Mouse (Mus musculus) hindbrain, embryonic 10.5 days (tissue): ENCODE data around the gene Dlx4. TPM values are rescaled to one million over a fixed set of nuclear protein-coding genes. Genes with fewer than 3 reads are reported as not detected.
A peak's percentile ranks its signal among the peaks of the same experiment; 100 is the strongest.

ENCODE experiments used
- DNase-seq: peaks from one replicate; pipeline ENCODE4 v3.0.0-alpha.2; 2017; ENCODE audit warnings: low spot score
- H3K27ac ChIP-seq: fragments of 300-500 bp; sonication (generic); 2 replicates; pipeline ENCODE4 v1.5.1; 2016; ENCODE audit warnings: mild to moderate bottlenecking, moderate library complexity
- H3K27me3 ChIP-seq: fragments of 300-500 bp; sonication (generic); 2 replicates; pipeline ENCODE4 v1.6.1; 2016; ENCODE audit warnings: mild to moderate bottlenecking; ENCODE audit not compliant: poor library complexity, insufficient read depth, severe bottlenecking
- H3K36me3 ChIP-seq: fragments of 300-500 bp; sonication (generic); 2 replicates; pipeline ENCODE4 v1.6.1; 2016; ENCODE audit warnings: mild to moderate bottlenecking, moderate library complexity
- H3K4me1 ChIP-seq: fragments of 300-500 bp; sonication (generic); replicated peaks from 2 replicates; pipeline ENCODE4 v1.6.1; 2016; ENCODE audit warnings: mild to moderate bottlenecking
- H3K4me3 ChIP-seq: fragments of 300-500 bp; sonication (generic); 2 replicates; pipeline ENCODE4 v1.5.1; 2016; ENCODE audit warnings: mild to moderate bottlenecking, moderate library complexity
- H3K9me3 ChIP-seq: fragments of 300-500 bp; sonication (generic); 2 replicates; pipeline ENCODE4 v1.6.1; 2016; ENCODE audit warnings: mild to moderate bottlenecking, moderate library complexity
- WGBS: fragments of 180-500 bp; shearing (Covaris S2); methylation state at CpG from one replicate; pipeline ENCODE4 v1.1.7; 2016; 5-methylcytosine and 5-hydroxymethylcytosine counted together
- polyA plus RNA-seq: library from polyadenylated mRNA; unstranded; fragments of >200 nt; fragmentation: Nextera tagmentation; extraction: Ambion mirVana; gene quantifications from 2 replicates; pipeline ENCODE4 v1.2.1, GENCODE M21; 2016

The Dlx4 gene
- polyA plus RNA-seq, 1 experiment from 2014 or later: 0.25 TPM

DNA sequence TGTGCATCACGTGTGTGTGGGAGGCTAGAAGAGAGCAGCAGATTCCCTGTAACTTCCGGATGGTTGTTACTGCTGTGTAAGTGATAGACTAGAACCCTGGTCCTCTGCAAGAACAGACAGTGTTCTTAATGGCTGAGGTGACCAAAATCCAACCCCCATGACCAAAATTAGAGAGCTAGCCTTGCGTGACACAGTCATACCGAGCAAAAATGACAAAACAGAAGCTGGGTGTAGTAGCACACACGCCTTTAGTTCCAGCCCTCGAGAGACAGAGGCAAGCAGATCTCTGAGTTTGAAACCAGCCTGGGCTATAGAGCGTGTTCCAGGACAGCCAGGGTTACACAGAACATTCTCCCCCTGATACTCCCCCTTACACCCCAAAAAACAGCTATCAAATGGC, 36.0 kb downstream of the Dlx4 start:
- no peak for DNase-seq
- peaks cover 24% of the 10 kb centered on the region for H3K4me1 ChIP-seq
- H3K27me3 ChIP-seq: peaks cover 16% of the 10 kb centered on the region
- WGBS: 87% methylated on average over 7 of the region's 7 CpGs
- no peak overlapping the region for H3K4me3 ChIP-seq
- no peaks in the 10 kb centered on the region for H3K9me3 ChIP-seq
- H3K27ac ChIP-seq: no peak overlapping the region
- H3K36me3 ChIP-seq: no peaks in the 10 kb centered on the region

DNA sequence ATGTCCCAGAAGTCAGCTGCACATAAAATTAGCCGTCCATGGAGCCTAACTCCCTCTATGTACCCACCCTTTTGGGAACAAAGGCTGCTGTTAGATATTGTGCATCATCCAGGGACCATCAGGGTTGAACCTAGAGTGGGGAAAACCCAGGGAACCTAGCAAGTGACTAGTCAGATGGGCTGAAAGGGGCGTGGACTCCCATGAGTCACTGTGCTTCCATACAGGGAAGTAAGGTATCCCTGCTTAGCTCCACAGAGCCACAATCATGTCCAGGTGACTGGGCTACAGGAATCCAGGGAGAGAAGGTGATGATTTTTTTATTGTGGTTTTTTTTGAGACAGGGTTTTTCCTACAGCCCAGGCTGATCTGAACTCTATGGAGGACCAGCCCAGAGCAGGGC, 37.1 kb downstream of the Dlx4 start:
- peaks cover 33% of the 10 kb centered on the region for H3K4me1 ChIP-seq
- H3K36me3 ChIP-seq: no peaks in the 10 kb centered on the region
- peaks cover 20% of the 10 kb centered on the region for H3K27me3 ChIP-seq
- 87% methylated on average over 2 of the region's 2 CpGs for WGBS
- no peak overlapping the region for H3K27ac ChIP-seq
- no peaks in the 10 kb centered on the region for H3K9me3 ChIP-seq
- H3K4me3 ChIP-seq: no peak overlapping the region
- no peak for DNase-seq

DNA sequence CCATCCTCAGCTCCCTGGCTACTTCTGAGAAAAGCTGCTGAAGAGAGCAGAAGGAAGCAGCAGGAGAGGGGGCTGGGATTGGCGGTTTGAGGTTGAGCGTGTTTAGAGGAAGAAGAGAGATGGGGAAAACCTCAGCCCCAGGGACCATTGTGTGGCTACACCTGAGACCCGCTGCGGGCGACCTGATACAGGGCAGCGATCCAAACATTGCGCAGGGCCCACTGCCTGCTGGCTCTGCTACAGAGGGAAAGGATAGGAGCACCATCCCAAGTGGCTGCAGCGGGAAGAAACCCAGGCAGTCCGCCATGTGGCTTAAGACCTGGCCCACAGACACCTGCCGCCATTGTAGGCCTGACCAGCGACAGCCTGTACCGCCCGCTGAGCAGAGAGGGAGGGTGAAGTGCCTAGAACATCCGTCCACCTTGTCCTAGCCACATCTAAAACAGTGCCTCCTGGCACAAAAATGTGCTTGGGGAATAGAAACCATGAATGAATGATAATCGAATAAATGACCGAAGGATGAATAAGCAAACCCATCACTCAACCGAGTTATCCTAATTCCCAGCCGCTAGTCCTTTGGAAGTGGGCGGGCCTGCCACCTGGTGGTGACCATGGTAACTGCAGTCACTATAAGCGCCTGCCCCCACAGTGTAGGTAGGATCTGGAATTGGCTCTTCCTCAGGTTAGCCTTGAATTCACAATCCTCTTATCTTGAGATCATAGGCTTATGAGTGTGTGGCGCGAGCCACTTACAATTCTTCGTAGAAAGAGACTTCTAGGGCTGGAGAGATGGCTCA, 39.4 kb downstream of the Dlx4 start:
- Histone ChIP-seq H3K27ac (no peak overlapping the region), H3K36me3 (no peaks in the 10 kb centered on the region), H3K4me3 (no peak overlapping the region), H3K4me1 (peaks cover 30% of the 10 kb centered on the region), H3K9me3 (no peaks in the 10 kb centered on the region), H3K27me3 (peaks cover 20% of the 10 kb centered on the region)
- 37% methylated on average over 23 of the region's 23 CpGs for WGBS
- DNase-seq: peak; percentile 82

DNA sequence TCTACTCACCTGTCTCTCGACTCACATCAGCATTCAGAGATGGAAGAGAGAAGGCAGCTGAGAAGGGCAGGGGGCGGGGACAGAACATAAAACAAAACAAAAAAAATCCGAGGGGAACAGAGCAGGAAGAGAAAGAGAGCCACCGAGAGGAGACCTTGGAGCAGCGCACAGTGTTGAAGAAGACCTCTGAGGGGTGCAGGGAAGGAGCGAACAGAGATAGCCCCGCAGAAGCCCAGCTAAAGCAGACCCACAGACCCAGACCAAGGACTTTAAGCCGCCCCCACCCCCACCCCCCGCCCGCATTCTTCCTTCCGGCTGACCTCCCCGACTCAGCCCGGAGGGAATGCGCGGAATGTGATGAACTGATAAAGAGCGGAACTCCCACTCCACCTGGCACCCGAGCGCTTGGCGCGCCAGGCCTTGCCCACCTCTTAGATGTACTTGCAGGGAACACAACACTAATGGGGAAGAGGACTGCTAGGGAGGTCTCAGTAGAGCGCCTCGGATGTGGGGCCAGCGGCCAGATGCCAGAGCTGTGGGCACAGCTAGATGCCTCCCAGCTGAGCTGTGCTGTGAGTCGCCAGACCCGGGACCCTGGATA, 40.7 kb downstream of the Dlx4 start:
- peak overlapping the region; percentile 17; the same call in 1 of the 2 replicates for H3K27ac ChIP-seq
- H3K36me3 ChIP-seq: no peaks in the 10 kb centered on the region
- H3K27me3 ChIP-seq: peaks cover 20% of the 10 kb centered on the region
- DNase-seq: peak; percentile 56
- 6% methylated on average over 25 of the region's 25 CpGs for WGBS
- H3K9me3 ChIP-seq: no peaks in the 10 kb centered on the region
- peaks cover 43% of the 10 kb centered on the region for H3K4me1 ChIP-seq
- peak overlapping the region; percentile 43 for H3K4me3 ChIP-seq

DNA sequence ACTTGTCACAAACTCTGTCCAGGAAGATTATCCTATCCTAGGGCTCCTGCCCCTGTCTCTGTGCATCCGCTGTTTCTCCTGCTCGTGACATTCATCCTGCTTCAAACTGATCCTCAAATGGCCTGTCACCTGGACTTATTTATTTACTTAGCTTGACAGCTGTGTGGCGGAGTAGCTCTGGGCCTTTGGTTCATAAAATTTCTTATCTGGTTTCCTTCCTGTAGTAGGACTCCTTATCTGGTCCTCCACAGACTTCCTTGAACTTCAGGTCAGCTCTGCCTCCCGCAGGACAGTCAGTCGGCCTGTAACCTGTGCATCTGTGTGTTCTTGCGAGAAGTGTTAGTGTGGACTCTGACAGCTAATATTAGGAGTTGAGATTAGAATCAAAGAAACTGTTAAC, 41.8 kb downstream of the Dlx4 start:
- peaks cover 23% of the 10 kb centered on the region for H3K27me3 ChIP-seq
- no peak overlapping the region for H3K4me3 ChIP-seq
- peaks cover 50% of the 10 kb centered on the region for H3K4me1 ChIP-seq
- no peak overlapping the region for H3K27ac ChIP-seq
- H3K36me3 ChIP-seq: no peaks in the 10 kb centered on the region
- H3K9me3 ChIP-seq: no peaks in the 10 kb centered on the region
- WGBS: 73% methylated on average over 6 of the region's 6 CpGs
- no peak for DNase-seq

DNA sequence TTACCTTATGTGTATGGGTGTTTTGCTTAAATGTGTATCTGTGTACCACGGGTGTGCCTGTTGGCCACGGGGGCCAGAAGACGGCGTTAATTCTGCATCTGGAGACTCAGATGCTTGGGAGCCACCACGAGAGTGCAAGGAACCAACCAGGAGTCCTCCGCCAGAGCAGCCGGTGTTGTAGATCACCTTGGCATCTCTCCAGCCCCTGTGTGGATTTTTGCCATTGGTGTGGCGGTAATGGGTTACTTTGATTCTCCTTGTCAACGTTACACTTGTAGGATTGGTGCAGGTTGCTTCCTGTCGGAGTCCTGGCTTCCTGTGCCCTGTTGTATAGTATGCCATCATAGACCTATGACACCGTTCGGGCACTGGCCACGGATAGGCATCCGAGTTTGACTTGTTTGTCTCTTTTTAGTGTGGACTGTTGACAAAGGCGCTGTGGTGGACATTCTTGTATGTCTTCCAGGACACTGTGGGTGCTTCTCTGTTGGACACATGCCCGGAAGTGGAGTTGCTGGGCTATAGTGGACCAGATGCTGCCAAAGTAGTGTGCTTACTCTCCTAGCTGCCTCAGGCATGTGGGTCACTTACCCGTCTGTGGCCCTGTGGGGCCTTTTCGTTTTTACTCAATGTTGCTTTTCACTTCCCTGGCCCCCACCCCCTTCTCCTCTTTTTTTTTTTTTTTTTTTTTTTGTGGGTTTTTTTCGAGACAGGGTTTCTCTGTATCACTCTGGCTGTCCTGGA, 43.7 kb downstream of the Dlx4 start:
- 95% methylated on average over 19 of the region's 19 CpGs for WGBS
- no peak overlapping the region for H3K4me3 ChIP-seq
- DNase-seq: no peak
- H3K9me3 ChIP-seq: no peaks in the 10 kb centered on the region
- no peaks in the 10 kb centered on the region for H3K36me3 ChIP-seq
- H3K27ac ChIP-seq: no peak overlapping the region
- H3K27me3 ChIP-seq: peaks cover 23% of the 10 kb centered on the region
- H3K4me1 ChIP-seq: peaks cover 62% of the 10 kb centered on the region

DNA sequence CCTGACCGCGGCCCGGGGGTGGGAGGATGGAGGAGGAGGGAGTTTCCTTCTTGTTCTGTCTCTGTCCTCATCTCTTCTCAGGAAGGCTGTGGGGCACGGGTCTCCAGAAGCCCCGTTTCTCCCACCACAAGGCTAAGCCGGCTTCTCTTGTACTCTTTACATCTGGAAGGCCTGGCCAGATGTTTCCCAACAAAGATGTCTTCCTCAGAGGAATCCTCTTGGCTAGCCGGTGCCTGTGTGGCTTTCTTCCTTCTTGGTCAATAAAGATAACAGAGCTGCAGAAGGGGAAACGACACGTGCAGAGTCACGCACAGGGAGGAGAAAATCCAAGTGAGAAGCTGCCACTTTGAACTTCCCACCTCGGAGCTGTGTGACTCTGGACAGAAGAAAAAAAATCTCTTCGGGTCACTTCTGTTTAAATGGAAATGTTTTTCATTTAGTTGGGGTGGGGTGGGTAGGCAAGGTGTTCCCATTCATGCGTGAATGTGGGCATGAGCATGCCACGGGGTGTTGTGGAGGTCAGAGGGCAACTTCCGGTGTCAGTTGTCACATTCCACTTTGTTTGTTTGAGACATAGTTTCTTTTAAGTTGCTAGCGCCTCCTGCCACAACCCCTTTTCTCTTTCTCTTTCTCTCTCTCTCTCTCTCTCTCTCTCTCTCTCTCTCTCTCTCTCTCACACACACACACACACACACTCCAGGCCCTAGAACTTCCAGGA, 44.8 kb downstream of the Dlx4 start:
- WGBS: 19% methylated on average over 16 of the region's 16 CpGs
- Histone ChIP-seq H3K27ac (peak overlapping the region; percentile 57), H3K27me3 (peaks cover 19% of the 10 kb centered on the region), H3K4me3 (no peak overlapping the region), H3K4me1 (peaks cover 67% of the 10 kb centered on the region), H3K9me3 (no peaks in the 10 kb centered on the region), H3K36me3 (no peaks in the 10 kb centered on the region)
- no peak for DNase-seq

DNA sequence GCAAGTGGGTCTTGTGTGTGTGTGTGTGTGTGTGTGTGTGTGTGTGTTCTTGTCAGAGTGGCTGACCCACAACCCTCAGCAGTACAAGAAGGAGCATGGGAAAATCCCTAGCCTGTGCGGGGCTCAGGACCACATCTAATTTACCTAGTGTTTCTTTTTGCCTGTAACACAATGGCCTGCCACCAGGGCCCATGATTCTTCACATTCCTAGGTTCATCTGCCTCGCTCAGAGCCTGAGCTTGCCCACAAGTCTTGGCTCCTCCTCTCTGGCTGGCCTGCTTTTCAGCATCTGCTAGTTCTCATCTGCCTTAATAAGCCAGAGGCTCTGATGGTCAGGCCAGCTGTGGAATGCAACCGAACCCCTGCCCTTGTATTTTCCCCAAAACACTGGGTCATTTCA, 45.7 kb downstream of the Dlx4 start:
- DNase-seq: no peak
- 18% methylated on average over 3 of the region's 3 CpGs for WGBS
- Histone ChIP-seq H3K27me3 (peaks cover 11% of the 10 kb centered on the region; the same call in 1 of the 2 replicates), H3K27ac (peak overlapping the region; percentile 57; the same call in 1 of the 2 replicates), H3K4me1 (peaks cover 58% of the 10 kb centered on the region), H3K4me3 (no peak overlapping the region), H3K36me3 (no peaks in the 10 kb centered on the region), H3K9me3 (no peaks in the 10 kb centered on the region)

DNA sequence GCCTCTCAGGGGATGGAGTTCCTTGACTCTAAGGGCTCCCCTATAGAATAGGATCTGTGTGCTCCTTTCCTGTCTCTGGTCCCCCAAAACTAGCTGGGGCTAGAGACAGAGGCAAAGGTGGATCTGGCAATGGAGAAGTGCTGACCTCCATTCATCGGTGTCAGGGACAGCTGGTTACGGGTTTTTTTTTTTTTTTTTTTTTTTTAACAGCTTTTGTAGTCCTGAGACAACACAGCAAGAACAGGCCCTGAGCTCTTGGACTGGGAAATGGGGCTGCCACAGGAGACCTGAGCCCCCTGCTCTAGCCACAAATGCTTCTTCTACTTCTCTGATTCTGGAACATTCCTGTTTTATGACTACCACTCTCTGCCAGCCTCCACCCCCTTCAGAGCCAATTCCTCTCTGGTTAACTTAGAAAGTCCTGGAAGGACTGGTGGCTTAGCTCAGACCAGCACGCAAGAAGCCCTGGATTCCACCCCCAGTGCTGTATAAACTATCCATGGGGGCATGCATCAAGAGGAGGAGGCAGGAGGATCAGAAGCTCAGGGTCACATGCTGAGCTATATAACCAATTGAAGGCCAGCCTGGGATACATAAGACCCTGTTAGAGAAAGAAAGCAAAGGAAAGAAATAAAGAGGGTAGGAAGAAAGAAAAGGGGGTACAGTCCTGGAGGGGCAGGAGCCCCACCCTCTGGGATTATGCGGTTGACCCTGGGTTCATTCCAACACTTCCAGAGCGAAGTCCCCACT, 47.5 kb downstream of the Dlx4 start:
- peaks cover 3% of the 10 kb centered on the region; the same call in 1 of the 2 replicates for H3K27me3 ChIP-seq
- no peak overlapping the region for H3K4me3 ChIP-seq
- 81% methylated on average over 5 of the region's 5 CpGs for WGBS
- no peaks in the 10 kb centered on the region for H3K36me3 ChIP-seq
- DNase-seq: no peak
- peaks cover 46% of the 10 kb centered on the region for H3K4me1 ChIP-seq
- H3K9me3 ChIP-seq: 0 out of 2 replicates have a peak, but pooled peaks cover 3% of the 10 kb centered on the region
- H3K27ac ChIP-seq: no peak overlapping the region

DNA sequence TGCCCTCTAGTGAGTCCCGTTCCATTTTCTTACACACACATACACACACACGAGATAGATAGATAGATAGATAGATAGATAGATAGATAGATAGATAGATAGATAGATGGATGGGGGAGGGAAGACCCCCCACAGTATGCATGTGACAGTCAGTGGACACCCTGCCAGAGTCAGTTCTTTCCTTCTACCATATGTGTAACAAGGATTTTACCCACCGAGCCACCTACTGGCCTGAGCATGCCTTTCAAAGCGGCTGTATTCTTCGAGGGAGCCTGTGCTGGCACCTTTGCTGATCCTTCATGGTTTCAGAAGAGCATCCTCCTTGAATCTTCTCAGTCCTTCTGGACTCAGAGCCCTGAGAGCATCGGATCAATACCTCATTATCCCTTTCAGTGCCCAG, 48.2 kb downstream of the Dlx4 start:
- no peaks in the 10 kb centered on the region for H3K36me3 ChIP-seq
- H3K9me3 ChIP-seq: 0 out of 2 replicates have a peak, but pooled peaks cover 3% of the 10 kb centered on the region
- H3K4me3 ChIP-seq: no peak overlapping the region
- no peak overlapping the region for H3K27ac ChIP-seq
- peaks cover 3% of the 10 kb centered on the region; the same call in 1 of the 2 replicates for H3K27me3 ChIP-seq
- WGBS: 66% methylated on average over 6 of the region's 6 CpGs
- peaks cover 46% of the 10 kb centered on the region for H3K4me1 ChIP-seq
- no peak for DNase-seq

DNA sequence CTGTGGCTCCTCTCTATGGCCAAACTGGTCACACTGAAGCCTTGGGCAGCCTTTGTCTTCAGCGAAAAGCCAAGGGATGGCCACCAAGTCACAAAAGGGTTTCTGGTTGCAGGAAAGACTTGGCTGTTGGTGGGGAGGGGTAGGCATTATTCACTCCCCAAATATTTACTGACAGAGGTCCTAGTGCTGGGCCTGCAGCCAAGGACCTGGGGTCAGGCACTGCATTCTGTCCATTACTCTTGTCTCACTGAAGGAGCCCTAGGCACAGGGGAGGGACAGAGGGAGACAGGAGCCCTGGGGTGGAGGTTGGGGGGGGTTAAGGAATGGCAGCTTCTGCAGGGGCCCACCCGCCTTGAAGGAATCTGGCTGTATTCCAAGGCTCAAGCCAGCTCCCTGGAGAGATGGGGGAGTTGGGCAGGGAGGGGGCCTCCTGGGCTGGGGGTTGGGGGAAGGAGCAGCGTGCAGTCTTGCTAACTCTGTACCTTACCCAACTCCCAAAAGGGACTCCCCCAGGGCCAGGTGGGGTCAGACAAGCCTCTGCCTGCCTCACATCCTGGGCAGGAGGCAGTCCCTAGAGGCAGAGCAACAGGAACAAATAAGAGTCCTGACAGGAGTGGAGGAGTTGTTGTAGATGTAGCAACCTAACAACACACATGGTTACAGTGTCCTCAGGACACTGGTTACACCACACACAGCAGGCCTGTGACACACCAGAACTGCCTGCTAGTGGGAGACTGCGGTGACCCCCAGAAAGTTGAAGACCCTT, 49.3 kb downstream of the Dlx4 start:
- Histone ChIP-seq H3K9me3 (0 out of 2 replicates have a peak, but pooled peaks cover 3% of the 10 kb centered on the region), H3K27ac (peak overlapping the region; percentile 54), H3K36me3 (no peaks in the 10 kb centered on the region), H3K4me1 (peaks cover 44% of the 10 kb centered on the region), H3K4me3 (no peak overlapping the region), H3K27me3 (peaks cover 3% of the 10 kb centered on the region; the same call in 1 of the 2 replicates)
- DNase-seq: no peak
- 52% methylated on average over 4 of the region's 4 CpGs for WGBS
